Mouse (Mus musculus) kidney, embryonic 15.5 days (tissue): Measurements from ENCODE around the gene Fyn. TPM values are rescaled to one million over a fixed set of nuclear protein-coding genes. Genes with fewer than 3 reads are reported as not detected.

Source experiments
- ATAC-seq: fragments of 200-750 bp; cut with Nextera tagmentation; replicated peaks from 2 replicates; pipeline ENCODE4 v1.8.0; 2017; ENCODE audit warnings: moderate TSS enrichment; ENCODE audit not compliant: low FRiP score
- H3K27ac ChIP-seq: fragments of 300-500 bp; sonication (generic); 2 replicates; pipeline ENCODE4 v1.5.1; 2015; ENCODE audit warnings: mild to moderate bottlenecking, inconsistent platforms
- H3K27me3 ChIP-seq: fragments of 300-500 bp; sonication (generic); 2 replicates; pipeline ENCODE4 v1.6.1; 2015; ENCODE audit warnings: inconsistent platforms
- H3K36me3 ChIP-seq: fragments of 300-500 bp; sonication (generic); 2 replicates; pipeline ENCODE4 v1.6.1; 2015; ENCODE audit warnings: inconsistent platforms
- H3K4me1 ChIP-seq: fragments of 300-500 bp; sonication (generic); 2 replicates; pipeline ENCODE4 v1.6.1; 2015; ENCODE audit warnings: inconsistent platforms
- H3K4me2 ChIP-seq: fragments of 300-500 bp; sonication (generic); 2 replicates; pipeline ENCODE4 v1.6.1; 2015; ENCODE audit warnings: moderate library complexity, mild to moderate bottlenecking, inconsistent platforms
- H3K4me3 ChIP-seq: fragments of 300-500 bp; sonication (generic); replicated peaks from 2 replicates; pipeline ENCODE4 v1.5.1; 2015; ENCODE audit warnings: mild to moderate bottlenecking, inconsistent platforms
- H3K9ac ChIP-seq: fragments of 300-500 bp; sonication (generic); 2 replicates; pipeline ENCODE4 v1.6.1; 2015; ENCODE audit warnings: mild to moderate bottlenecking, inconsistent platforms
- H3K9me3 ChIP-seq: fragments of 300-500 bp; sonication (generic); replicated peaks from 2 replicates; pipeline ENCODE4 v1.6.1; 2016; ENCODE audit warnings: inconsistent platforms
- WGBS: fragments of 180-500 bp; shearing (Covaris S2); methylation state at CpG from one replicate; pipeline ENCODE4 v1.1.7; 2015; ENCODE audit warnings: mixed read lengths; 5-methylcytosine and 5-hydroxymethylcytosine counted together
- polyA plus RNA-seq: library from polyadenylated mRNA; unstranded; fragments of >200 nt; fragmentation: Nextera tagmentation; extraction: Ambion mirVana; gene quantifications from 2 replicates; pipeline ENCODE4 v1.2.1, GENCODE M21; 2015

The Fyn gene
- polyA plus RNA-seq, 1 experiment from 2014 or later, result 26.2 TPM

DNA sequence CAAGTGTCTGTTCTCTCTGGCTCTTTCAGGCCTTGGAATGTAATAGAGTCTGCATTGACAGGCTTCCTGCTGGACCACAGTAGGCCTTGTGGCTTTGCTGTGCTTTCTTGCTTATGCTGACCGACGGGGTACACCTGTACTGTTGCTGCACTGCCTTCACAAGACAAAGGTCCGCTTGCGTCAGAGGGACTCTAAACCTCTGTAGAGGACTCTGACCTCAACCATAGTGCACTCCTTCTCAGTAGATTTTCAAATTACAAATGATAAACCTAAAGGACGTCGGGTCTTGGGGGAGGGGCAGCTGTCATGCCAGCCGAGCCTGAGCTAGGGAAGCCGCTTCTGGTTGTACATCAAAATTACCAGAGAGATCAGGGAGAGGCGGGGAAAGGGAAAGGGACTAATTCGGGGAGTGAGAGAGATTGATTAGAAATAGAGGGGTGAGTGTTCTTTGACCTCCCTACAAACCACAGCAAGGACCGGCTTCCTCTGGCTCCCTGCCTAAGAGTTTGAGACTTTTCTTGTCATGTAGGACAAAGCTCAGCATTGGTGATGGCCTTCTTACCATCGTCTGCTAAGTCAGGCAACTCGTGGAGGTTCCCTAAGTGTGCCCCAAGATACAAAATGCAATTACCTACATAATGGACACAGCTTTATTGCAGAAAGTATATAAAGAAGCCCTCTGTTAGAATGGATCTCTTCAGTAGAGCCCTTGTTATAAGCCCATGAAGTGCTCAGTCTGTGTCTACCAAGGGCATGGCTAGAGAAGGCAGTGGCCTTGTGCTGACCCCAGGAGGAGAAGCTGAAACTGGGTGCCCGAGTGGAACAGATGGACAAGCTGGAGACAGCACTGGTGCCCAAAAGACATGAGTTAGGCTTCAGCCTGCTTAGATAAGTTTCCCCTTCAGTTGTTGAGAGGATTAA, 64.3 kb downstream of the Fyn start:
- no peaks in the 10 kb centered on the region for H3K36me3 ChIP-seq
- no peaks in the 10 kb centered on the region for H3K27me3 ChIP-seq
- 0 out of 2 replicates have a peak overlapping the region, but pooled peaks have one; percentile 13 for H3K27ac ChIP-seq
- H3K9me3 ChIP-seq, result no peaks in the 10 kb centered on the region
- H3K4me3 ChIP-seq, result no peak overlapping the region
- no peak overlapping the region for H3K9ac ChIP-seq
- peaks cover 50% of the 10 kb centered on the region for H3K4me1 ChIP-seq
- no peak overlapping the region for H3K4me2 ChIP-seq
- 63% methylated on average over 14 of the region's 14 CpGs for WGBS
- 0 out of 2 replicates have a peak, but pooled peaks have one; percentile 38 for ATAC-seq

DNA sequence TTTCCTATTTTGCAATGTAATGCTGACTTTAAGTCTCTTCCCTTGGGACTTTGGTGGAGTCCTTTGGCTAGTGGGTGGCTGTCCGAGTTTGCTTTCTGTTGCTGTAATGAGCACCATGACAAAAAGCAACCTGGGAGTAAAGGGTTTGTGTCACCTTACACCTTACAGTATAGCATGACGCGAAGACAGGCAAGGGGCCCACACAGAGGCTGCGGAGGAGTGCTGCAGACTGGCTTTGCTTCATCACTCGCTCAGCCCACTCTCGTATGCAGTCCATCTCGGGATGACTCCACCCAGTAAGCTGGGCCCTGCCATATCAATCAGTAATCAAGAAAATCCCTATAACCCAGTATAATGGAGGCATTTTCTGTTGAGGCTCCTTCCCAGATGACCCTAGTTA, 65.2 kb downstream of the Fyn start:
- ATAC-seq, result no peak
- Histone ChIP-seq H3K9me3 (no peaks in the 10 kb centered on the region), H3K27ac (no peak overlapping the region), H3K4me3 (no peak overlapping the region), H3K27me3 (no peaks in the 10 kb centered on the region), H3K9ac (no peak overlapping the region), H3K36me3 (no peaks in the 10 kb centered on the region), H3K4me2 (no peak overlapping the region), H3K4me1 (peaks cover 54% of the 10 kb centered on the region)
- 63% methylated on average over 7 of the region's 7 CpGs for WGBS

DNA sequence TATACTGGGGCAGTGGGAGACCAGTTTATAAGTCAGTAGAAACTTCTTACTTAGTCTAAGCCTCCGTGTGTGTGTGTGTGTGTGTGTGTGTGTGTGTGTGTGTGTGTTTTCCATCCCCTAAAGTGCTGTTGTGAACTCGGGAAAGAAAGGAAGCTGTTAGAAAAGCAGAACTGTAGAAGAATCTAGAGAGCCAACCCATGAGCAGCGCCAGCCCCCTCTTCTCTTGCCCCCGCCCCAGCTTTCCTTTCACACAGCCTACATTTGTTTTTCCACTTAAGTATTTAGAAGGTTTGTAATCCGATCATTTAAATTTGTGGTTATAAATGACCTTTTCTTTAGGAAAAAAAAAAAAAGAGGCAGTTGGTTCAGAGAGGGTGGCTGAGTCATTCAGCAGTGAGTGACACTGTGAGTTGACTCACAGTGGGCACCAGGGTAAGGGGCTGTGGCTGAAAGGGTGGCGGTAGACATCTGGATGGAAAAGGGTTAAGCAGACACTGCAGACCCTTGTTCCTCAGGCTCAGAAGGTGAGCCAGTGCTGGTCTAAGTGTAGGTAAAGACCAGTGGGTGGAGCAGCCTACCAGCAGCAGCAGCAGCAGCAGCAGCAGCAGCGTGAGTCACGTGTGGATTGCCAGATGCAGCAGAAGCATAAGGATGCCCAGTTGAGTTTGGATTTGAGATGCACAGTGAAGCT, 66.2 kb downstream of the Fyn start:
- Histone ChIP-seq H3K9me3 (no peaks in the 10 kb centered on the region), H3K4me2 (no peak overlapping the region), H3K27ac (no peak overlapping the region), H3K27me3 (no peaks in the 10 kb centered on the region), H3K9ac (no peak overlapping the region), H3K4me1 (peaks cover 46% of the 10 kb centered on the region), H3K36me3 (no peaks in the 10 kb centered on the region), H3K4me3 (no peak overlapping the region)
- ATAC-seq, result no peak
- 63% methylated on average over 8 of the region's 8 CpGs for WGBS

GRCm38 (mm10) chr10:39438905-39439304, 70.2 kb downstream of the Fyn start:
- 75% methylated on average over 5 of the region's 5 CpGs for WGBS
- Histone ChIP-seq H3K9ac (no peak overlapping the region), H3K4me3 (no peak overlapping the region), H3K9me3 (no peaks in the 10 kb centered on the region), H3K36me3 (no peaks in the 10 kb centered on the region), H3K27ac (no peak overlapping the region), H3K27me3 (no peaks in the 10 kb centered on the region), H3K4me1 (peaks cover 21% of the 10 kb centered on the region), H3K4me2 (no peak overlapping the region)
- no peak for ATAC-seq

GRCm38 (mm10) chr10:39440506-39440905, 71.9 kb downstream of the Fyn start:
- H3K4me1 ChIP-seq, result peaks cover 18% of the 10 kb centered on the region
- H3K4me3 ChIP-seq, result no peak overlapping the region
- ATAC-seq, result no peak
- no peaks in the 10 kb centered on the region for H3K36me3 ChIP-seq
- H3K9ac ChIP-seq, result no peak overlapping the region
- no peaks in the 10 kb centered on the region for H3K27me3 ChIP-seq
- H3K27ac ChIP-seq, result no peak overlapping the region
- 82% methylated on average over 9 of the region's 9 CpGs for WGBS
- H3K4me2 ChIP-seq, result no peak overlapping the region
- H3K9me3 ChIP-seq, result no peaks in the 10 kb centered on the region

GRCm38 (mm10) chr10:39441636-39442035, 73.0 kb downstream of the Fyn start:
- Histone ChIP-seq H3K36me3 (no peaks in the 10 kb centered on the region), H3K4me1 (peaks cover 18% of the 10 kb centered on the region), H3K27ac (no peak overlapping the region), H3K9ac (no peak overlapping the region), H3K4me3 (no peak overlapping the region), H3K27me3 (no peaks in the 10 kb centered on the region), H3K9me3 (no peaks in the 10 kb centered on the region), H3K4me2 (no peak overlapping the region)
- no peak for ATAC-seq

- H3K4me3 ChIP-seq, result no peak overlapping the region
- no peak for ATAC-seq
Observed at GRCm38 (mm10) chr10:39443122-39443521, 74.5 kb downstream of the Fyn start.

GRCm38 (mm10) chr10:39443947-39444346, 75.3 kb downstream of the Fyn start:
- Histone ChIP-seq H3K9ac (no peak overlapping the region), H3K36me3 (no peaks in the 10 kb centered on the region), H3K27ac (no peak overlapping the region), H3K4me3 (no peak overlapping the region), H3K4me1 (peaks cover 18% of the 10 kb centered on the region), H3K4me2 (no peak overlapping the region), H3K9me3 (no peaks in the 10 kb centered on the region), H3K27me3 (no peaks in the 10 kb centered on the region)
- no peak for ATAC-seq

More at GRCm38 (mm10) chr10:39443122-39443521, 74.5 kb downstream of the Fyn start:
- Histone ChIP-seq H3K27me3 (no peaks in the 10 kb centered on the region), H3K27ac (no peak overlapping the region), H3K36me3 (no peaks in the 10 kb centered on the region), H3K4me1 (peaks cover 18% of the 10 kb centered on the region), H3K4me2 (no peak overlapping the region), H3K9me3 (no peaks in the 10 kb centered on the region), H3K9ac (no peak overlapping the region)
- WGBS, result 39% methylated on average over 2 of the region's 2 CpGs

GRCm38 (mm10) chr10:39445870-39446269, 77.2 kb downstream of the Fyn start:
- Histone ChIP-seq H3K27me3 (no peaks in the 10 kb centered on the region), H3K27ac (no peak overlapping the region), H3K9ac (no peak overlapping the region), H3K4me1 (peaks cover 35% of the 10 kb centered on the region), H3K4me3 (no peak overlapping the region), H3K9me3 (no peaks in the 10 kb centered on the region), H3K4me2 (no peak overlapping the region), H3K36me3 (no peaks in the 10 kb centered on the region)
- 84% methylated on average over 11 of the region's 11 CpGs for WGBS
- ATAC-seq, result no peak

GRCm38 (mm10) chr10:39446706-39447105, 78.1 kb downstream of the Fyn start:
- H3K4me1 ChIP-seq, result peaks cover 43% of the 10 kb centered on the region
- H3K4me2 ChIP-seq, result no peak overlapping the region
- no peak overlapping the region for H3K9ac ChIP-seq
- no peaks in the 10 kb centered on the region for H3K36me3 ChIP-seq
- H3K27ac ChIP-seq, result no peak overlapping the region
- 92% methylated on average over 5 of the region's 5 CpGs for WGBS
- H3K4me3 ChIP-seq, result no peak overlapping the region
- H3K27me3 ChIP-seq, result no peaks in the 10 kb centered on the region
- ATAC-seq, result no peak
- H3K9me3 ChIP-seq, result no peaks in the 10 kb centered on the region

GRCm38 (mm10) chr10:39449179-39449578, 80.5 kb downstream of the Fyn start:
- peaks cover 42% of the 10 kb centered on the region for H3K4me1 ChIP-seq
- H3K27ac ChIP-seq, result peak overlapping the region; percentile 45; the same call in 1 of the 2 replicates
- no peak for ATAC-seq
- no peaks in the 10 kb centered on the region for H3K9me3 ChIP-seq
- no peaks in the 10 kb centered on the region for H3K27me3 ChIP-seq
- H3K4me2 ChIP-seq, result no peak overlapping the region
- 41% methylated on average over 4 of the region's 4 CpGs for WGBS
- no peaks in the 10 kb centered on the region for H3K36me3 ChIP-seq
- H3K9ac ChIP-seq, result no peak overlapping the region
- H3K4me3 ChIP-seq, result no peak overlapping the region

DNA sequence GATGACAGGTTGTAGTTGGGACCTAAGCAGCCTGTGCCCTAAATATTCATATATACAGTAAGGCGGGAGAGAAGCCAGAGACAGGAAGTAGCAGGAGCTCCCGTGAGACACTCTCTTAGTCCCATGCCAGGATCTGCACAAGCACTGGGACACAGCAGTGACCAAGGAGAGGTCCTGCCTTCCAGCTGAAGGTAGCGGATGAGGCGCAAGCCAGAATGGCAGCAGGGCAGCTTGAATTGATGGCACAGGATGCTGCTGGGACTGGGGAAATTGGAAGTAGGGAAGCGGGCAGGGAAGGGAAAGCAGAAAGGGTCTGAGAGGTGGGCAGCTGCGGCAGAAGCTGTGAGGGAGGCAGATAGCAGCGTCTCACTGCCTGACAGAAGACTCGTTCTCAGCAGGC, 81.7 kb downstream of the Fyn start:
- Histone ChIP-seq H3K27ac (peak overlapping the region; percentile 79), H3K9ac (no peak overlapping the region), H3K4me3 (no peak overlapping the region), H3K4me1 (peaks cover 42% of the 10 kb centered on the region), H3K4me2 (no peak overlapping the region), H3K9me3 (no peaks in the 10 kb centered on the region), H3K27me3 (no peaks in the 10 kb centered on the region), H3K36me3 (no peaks in the 10 kb centered on the region)
- 65% methylated on average over 8 of the region's 8 CpGs for WGBS
- ATAC-seq, result 0 out of 2 replicates have a peak, but pooled peaks have one; percentile 27
